Mouse (Mus musculus) forebrain, embryonic 16.5 days (tissue): ENCODE measurements around the gene Klrg1. TPM values are rescaled to one million over a fixed set of nuclear protein-coding genes. Genes with fewer than 3 reads are reported as not detected.

Experiments used
- ATAC-seq: fragments of 200-750 bp; cut with Nextera tagmentation; 2 replicates; pipeline ENCODE4 v1.8.0; 2017; ENCODE audit warnings: mild to moderate bottlenecking, moderate library complexity
- H3K27ac ChIP-seq: fragments of 300-500 bp; sonication (generic); 2 replicates; pipeline ENCODE4 v1.5.1; 2014; ENCODE audit warnings: low read length, control low read depth
- H3K27me3 ChIP-seq: fragments of 300-500 bp; sonication (generic); replicated peaks from 2 replicates; pipeline ENCODE4 v1.6.1; 2014; ENCODE audit warnings: low read length; ENCODE audit not compliant: control insufficient read depth, insufficient read depth
- H3K36me3 ChIP-seq: fragments of 300-500 bp; sonication (generic); 2 replicates; pipeline ENCODE4 v1.6.1; 2014; ENCODE audit not compliant: control insufficient read depth, insufficient read depth
- H3K4me1 ChIP-seq: fragments of 300-500 bp; sonication (generic); replicated peaks from 2 replicates; pipeline ENCODE4 v1.6.1; 2014; ENCODE audit warnings: low read length; ENCODE audit not compliant: control insufficient read depth, insufficient read depth
- H3K4me2 ChIP-seq: fragments of 300-500 bp; sonication (generic); 2 replicates; pipeline ENCODE4 v1.6.1; 2014; ENCODE audit warnings: mild to moderate bottlenecking, low read length, control low read depth
- H3K4me3 ChIP-seq: fragments of 300-500 bp; sonication (generic); replicated peaks from 2 replicates; pipeline ENCODE4 v1.5.1; 2014; ENCODE audit warnings: mild to moderate bottlenecking, low read length, control low read depth
- H3K9ac ChIP-seq: fragments of 300-500 bp; sonication (generic); replicated peaks from 2 replicates; pipeline ENCODE4 v1.6.1; 2014; ENCODE audit warnings: low read depth, low read length, control low read depth
- H3K9me3 ChIP-seq: fragments of 300-500 bp; sonication (generic); 2 replicates; pipeline ENCODE4 v1.6.1; 2016; ENCODE audit warnings: low read length; ENCODE audit not compliant: control insufficient read depth
- WGBS: fragments of 180-500 bp; shearing (Covaris S2); extraction: QIAGEN DNeasy Blood & Tissue Kit; methylation state at CpG from one replicate; pipeline ENCODE4 v1.1.7; 2014; 5-methylcytosine and 5-hydroxymethylcytosine counted together
- polyA plus RNA-seq: library from polyadenylated mRNA; unstranded; fragments of >200 nt; fragmentation: Nextera tagmentation; extraction: Ambion mirVana; gene quantifications from 2 replicates; pipeline ENCODE4 v1.2.1, GENCODE M21; 2015

The Klrg1 gene
- polyA plus RNA-seq, 1 experiment from 2014 or later = 0.87 TPM

- Histone ChIP-seq H3K36me3 (no peaks in the 10 kb centered on the region), H3K4me3 (no peak overlapping the region), H3K4me1 (peaks cover 7% of the 10 kb centered on the region), H3K27ac (no peak overlapping the region), H3K27me3 (no peaks in the 10 kb centered on the region), H3K9ac (no peak overlapping the region), H3K4me2 (no peak overlapping the region), H3K9me3 (no peaks in the 10 kb centered on the region)
- 80% methylated on average over 12 of the region's 12 CpGs for WGBS
- no peak for ATAC-seq
Observed at GRCm38 (mm10) chr6:122304790-122305555, 22.3 kb upstream of the Klrg1 start.

GRCm38 (mm10) chr6:122304355-122304754 is 21.7 kb upstream of the Klrg1 start:
- Histone ChIP-seq H3K27me3 (no peaks in the 10 kb centered on the region), H3K27ac (no peak overlapping the region), H3K4me3 (no peak overlapping the region), H3K9me3 (no peaks in the 10 kb centered on the region), H3K4me1 (peaks cover 1% of the 10 kb centered on the region), H3K4me2 (no peak overlapping the region), H3K36me3 (no peaks in the 10 kb centered on the region), H3K9ac (no peak overlapping the region)
- ATAC-seq = no peak
- 34% methylated on average over 6 of the region's 6 CpGs for WGBS

- no peak for ATAC-seq
- Histone ChIP-seq H3K36me3 (no peaks in the 10 kb centered on the region), H3K4me2 (no peak overlapping the region), H3K27ac (no peak overlapping the region), H3K9ac (no peak overlapping the region), H3K9me3 (no peaks in the 10 kb centered on the region), H3K4me3 (no peak overlapping the region), H3K4me1 (no peaks in the 10 kb centered on the region), H3K27me3 (no peaks in the 10 kb centered on the region)
- WGBS = 91% methylated on average over 9 of the region's 9 CpGs
Observed at GRCm38 (mm10) chr6:122303526-122303925, 20.8 kb upstream of the Klrg1 start.

- H3K36me3 ChIP-seq = no peaks in the 10 kb centered on the region
- no peak for ATAC-seq
- peaks cover 2% of the 10 kb centered on the region; the same call in 1 of the 2 replicates for H3K4me1 ChIP-seq
- no peak overlapping the region for H3K27ac ChIP-seq
- H3K9me3 ChIP-seq = no peaks in the 10 kb centered on the region
- no peak overlapping the region for H3K4me2 ChIP-seq
- no peak overlapping the region for H3K9ac ChIP-seq
- H3K4me3 ChIP-seq = no peak overlapping the region
- WGBS = 84% methylated on average over 4 of the region's 4 CpGs
- no peaks in the 10 kb centered on the region for H3K27me3 ChIP-seq
Observed at GRCm38 (mm10) chr6:122302661-122303060, 20.0 kb upstream of the Klrg1 start.

GRCm38 (mm10) chr6:122302121-122302520 is 19.4 kb upstream of the Klrg1 start:
- Histone ChIP-seq H3K9ac (no peak overlapping the region), H3K27ac (no peak overlapping the region), H3K27me3 (no peaks in the 10 kb centered on the region), H3K9me3 (no peaks in the 10 kb centered on the region), H3K4me1 (peaks cover 2% of the 10 kb centered on the region; the same call in 1 of the 2 replicates), H3K36me3 (no peaks in the 10 kb centered on the region), H3K4me3 (no peak overlapping the region), H3K4me2 (no peak overlapping the region)
- no peak for ATAC-seq
- WGBS = 77% methylated on average over 1 of the region's 1 CpGs

- no peak for ATAC-seq
- H3K4me3 ChIP-seq = no peak overlapping the region
- WGBS = 63% methylated on average over 3 of the region's 3 CpGs
- peaks cover 8% of the 10 kb centered on the region; the same call in 1 of the 2 replicates for H3K4me1 ChIP-seq
- H3K9ac ChIP-seq = no peak overlapping the region
- H3K36me3 ChIP-seq = no peaks in the 10 kb centered on the region
- H3K27ac ChIP-seq = no peak overlapping the region
- H3K4me2 ChIP-seq = no peak overlapping the region
- no peaks in the 10 kb centered on the region for H3K9me3 ChIP-seq
- no peaks in the 10 kb centered on the region for H3K27me3 ChIP-seq
Observed at GRCm38 (mm10) chr6:122299621-122300133, 17.0 kb upstream of the Klrg1 start.

GRCm38 (mm10) chr6:122298223-122298609 is 15.5 kb upstream of the Klrg1 start:
- Histone ChIP-seq H3K27me3 (no peaks in the 10 kb centered on the region), H3K27ac (no peak overlapping the region), H3K4me1 (peaks cover 8% of the 10 kb centered on the region; the same call in 1 of the 2 replicates), H3K4me2 (no peak overlapping the region), H3K9me3 (no peaks in the 10 kb centered on the region), H3K4me3 (no peak overlapping the region), H3K36me3 (no peaks in the 10 kb centered on the region), H3K9ac (no peak overlapping the region)
- WGBS = 43% methylated on average over 3 of the region's 4 CpGs
- peak; percentile 11; the same call in 1 of the 2 replicates for ATAC-seq

- Histone ChIP-seq H3K9ac (peak overlapping the region; percentile 80), H3K4me1 (peaks cover 8% of the 10 kb centered on the region; the same call in 1 of the 2 replicates), H3K36me3 (no peaks in the 10 kb centered on the region), H3K4me2 (peak overlapping the region; percentile 67), H3K27ac (peak overlapping the region; percentile 93), H3K27me3 (no peaks in the 10 kb centered on the region), H3K4me3 (peak overlapping the region; percentile 58), H3K9me3 (no peaks in the 10 kb centered on the region)
- ATAC-seq = peak; percentile 86
- 5% methylated on average over 25 of the region's 25 CpGs for WGBS
Observed at GRCm38 (mm10) chr6:122297279-122298222, 14.9 kb upstream of the Klrg1 start.

GRCm38 (mm10) chr6:122296918-122297278 is 14.2 kb upstream of the Klrg1 start:
- 30% methylated on average over 3 of the region's 3 CpGs for WGBS
- Histone ChIP-seq H3K4me3 (peak overlapping the region; percentile 58), H3K27me3 (no peaks in the 10 kb centered on the region), H3K9ac (peak overlapping the region; percentile 80), H3K27ac (peak overlapping the region; percentile 93), H3K9me3 (no peaks in the 10 kb centered on the region), H3K4me1 (peaks cover 10% of the 10 kb centered on the region; the same call in 1 of the 2 replicates), H3K4me2 (peak overlapping the region; percentile 67), H3K36me3 (no peaks in the 10 kb centered on the region)
- peak; percentile 31 for ATAC-seq
